Mouse (Mus musculus) bone marrow macrophage, adult 2 months (primary cell): ENCODE data around the gene Sowahc. TPM values are rescaled to one million over a fixed set of nuclear protein-coding genes. Genes with fewer than 3 reads are reported as not detected.

ENCODE experiments used
- H3K27ac ChIP-seq: 2 replicates; pipeline ENCODE4 v1.5.1; 2012; ENCODE audit warnings: low read depth, low read length; ENCODE audit not compliant: insufficient read depth
- H3K4me1 ChIP-seq: 2 replicates; pipeline ENCODE4 v1.6.1; 2012; ENCODE audit warnings: low read length; ENCODE audit not compliant: control insufficient read depth, insufficient read depth
- H3K4me3 ChIP-seq: 2 replicates; pipeline ENCODE4 v1.5.1; 2012; ENCODE audit warnings: mild to moderate bottlenecking, low read length, moderate library complexity; ENCODE audit not compliant: insufficient read depth
- CTCF ChIP-seq: IDR thresholded peaks from 2 replicates; pipeline ENCODE4 v1.5.1; 2012; ENCODE audit warnings: low read depth, mild to moderate bottlenecking, low read length, moderate library complexity
- POLR2A ChIP-seq: IDR thresholded peaks from 2 replicates; pipeline ENCODE4 v1.6.1; 2012; ENCODE audit warnings: mild to moderate bottlenecking, low read depth, low read length, borderline replicate concordance
- polyA plus RNA-seq: library from polyadenylated mRNA; stranded (reverse); fragments of >200 nt; gene quantifications from 2 replicates; pipeline ENCODE4 v1.2.4, GENCODE M21; 2012; ENCODE audit not compliant: missing spikeins, insufficient read depth, insufficient read length

Sowahc gene
- 7.8 and 8.3 TPM in 2 replicates for polyA plus RNA-seq

GRCm38 (mm10) chr10:59221473-59222270, at the start of gene Sowahc, which contains the start of gene Sept10:
Gene Sowahc, plus strand, starts transcription at chr10:59221953.
Gene Sept10, minus strand, starts transcription at chr10:59221847.
- peak within 1 kb of the TSS; percentile 97 for H3K4me3 ChIP-seq
- H3K4me1 ChIP-seq = peaks cover 9% of the 10 kb centered on the region
- TF ChIP-seq POLR2A (no peak), CTCF (no peak)
- peak within 1 kb of the TSS; percentile 94 for H3K27ac ChIP-seq

- H3K4me3 ChIP-seq = no peak overlapping the region
- no peaks in the 10 kb centered on the region for H3K4me1 ChIP-seq
- no peak overlapping the region for H3K27ac ChIP-seq
- TF ChIP-seq CTCF = no peak
- no peak for TF ChIP-seq POLR2A
Measured at GRCm38 (mm10) chr10:59172539-59172938, 49.2 kb upstream of the Sowahc start.

- no peaks in the 10 kb centered on the region for H3K4me1 ChIP-seq
- H3K4me3 ChIP-seq = no peak overlapping the region
- no peak overlapping the region for H3K27ac ChIP-seq
- no peak for TF ChIP-seq CTCF
- no peak for TF ChIP-seq POLR2A
Measured at GRCm38 (mm10) chr10:59179620-59180019, 42.1 kb upstream of the Sowahc start.

- Histone ChIP-seq H3K4me3 (no peak overlapping the region), H3K27ac (no peak overlapping the region), H3K4me1 (no peaks in the 10 kb centered on the region)
- TF ChIP-seq CTCF (no peak), POLR2A (no peak)
Measured at GRCm38 (mm10) chr10:59182306-59182705, 39.4 kb upstream of the Sowahc start.

GRCm38 (mm10) chr10:59194891-59195290, 26.9 kb upstream of the Sowahc start:
- TF ChIP-seq POLR2A = no peak
- no peak for TF ChIP-seq CTCF
- no peaks in the 10 kb centered on the region for H3K4me1 ChIP-seq
- H3K4me3 ChIP-seq = no peak overlapping the region
- H3K27ac ChIP-seq = no peak overlapping the region

GRCm38 (mm10) chr10:59196763-59197162, 25.0 kb upstream of the Sowahc start:
- TF ChIP-seq CTCF = no peak
- TF ChIP-seq POLR2A = no peak
- Histone ChIP-seq H3K27ac (no peak overlapping the region), H3K4me3 (no peak overlapping the region), H3K4me1 (no peaks in the 10 kb centered on the region)

GRCm38 (mm10) chr10:59200011-59200410, 21.7 kb upstream of the Sowahc start:
- no peak overlapping the region for H3K4me3 ChIP-seq
- H3K4me1 ChIP-seq = no peaks in the 10 kb centered on the region
- no peak overlapping the region for H3K27ac ChIP-seq
- TF ChIP-seq POLR2A (no peak), CTCF (no peak)

GRCm38 (mm10) chr10:59220824-59221472, 805 bp upstream of the Sowahc start:
- no peak for TF ChIP-seq POLR2A
- no peak for TF ChIP-seq CTCF
- Histone ChIP-seq H3K27ac (peak overlapping the region; percentile 94), H3K4me1 (peaks cover 11% of the 10 kb centered on the region), H3K4me3 (peak overlapping the region; percentile 97)

- H3K4me1 ChIP-seq = peaks cover 10% of the 10 kb centered on the region
- H3K4me3 ChIP-seq = peak overlapping the region; percentile 97
- TF ChIP-seq CTCF = no peak
- no peak for TF ChIP-seq POLR2A
- H3K27ac ChIP-seq = peak overlapping the region; percentile 82
Measured at GRCm38 (mm10) chr10:59222271-59223101, 733 bp downstream of the Sowahc start.
